Mouse (Mus musculus) intestine, embryonic 14.5 days (tissue): ENCODE measurements around the gene Macrod1. TPM values are rescaled to one million over a fixed set of nuclear protein-coding genes. Genes with fewer than 3 reads are reported as not detected.

Experiments
- ATAC-seq: fragments of 200-750 bp; cut with Nextera tagmentation; replicated peaks from 2 replicates; pipeline ENCODE4 v1.8.0; 2017; ENCODE audit warnings: low read depth, moderate number of reproducible peaks, moderate TSS enrichment, moderate library complexity; ENCODE audit not compliant: low FRiP score, low TSS enrichment
- DNase-seq: peaks from one replicate; pipeline ENCODE4 v3.0.0-alpha.2; 2018; ENCODE audit warnings: low spot score
- H3K27ac ChIP-seq: fragments of 300-500 bp; sonication (generic); 2 replicates; pipeline ENCODE4 v1.5.1; 2014; ENCODE audit warnings: low read depth, mild to moderate bottlenecking, control low read depth
- H3K27me3 ChIP-seq: fragments of 300-500 bp; sonication (generic); replicated peaks from 2 replicates; pipeline ENCODE4 v1.6.1; 2014; ENCODE audit warnings: low read length, control low read depth; ENCODE audit not compliant: control insufficient read depth, insufficient read depth
- H3K36me3 ChIP-seq: fragments of 300-500 bp; sonication (generic); 2 replicates; pipeline ENCODE4 v1.6.1; 2014; ENCODE audit warnings: low read length, control low read depth; ENCODE audit not compliant: control insufficient read depth, insufficient read depth
- H3K4me1 ChIP-seq: fragments of 300-500 bp; sonication (generic); replicated peaks from 2 replicates; pipeline ENCODE4 v1.6.1; 2014; ENCODE audit warnings: low read length, control low read depth, mixed read lengths; ENCODE audit not compliant: control insufficient read depth, insufficient read depth
- H3K4me2 ChIP-seq: fragments of 300-500 bp; sonication (generic); 2 replicates; pipeline ENCODE4 v1.6.1; 2014; ENCODE audit warnings: low read length
- H3K4me3 ChIP-seq: fragments of 300-500 bp; sonication (generic); 2 replicates; pipeline ENCODE4 v1.5.1; 2014; ENCODE audit warnings: low read depth, low read length, control low read depth, mixed read lengths
- H3K9ac ChIP-seq: fragments of 300-500 bp; sonication (generic); 2 replicates; pipeline ENCODE4 v1.6.1; 2014; ENCODE audit warnings: mild to moderate bottlenecking, low read length
- H3K9me3 ChIP-seq: fragments of 300-500 bp; sonication (generic); 2 replicates; pipeline ENCODE4 v1.6.1; 2016; ENCODE audit warnings: low read length, control low read depth; ENCODE audit not compliant: control insufficient read depth
- WGBS: fragments of 180-500 bp; shearing (Covaris S2); extraction: QIAGEN DNeasy Blood & Tissue Kit; methylation state at CpG from one replicate; pipeline ENCODE4 v1.1.7; 2014; 5-methylcytosine and 5-hydroxymethylcytosine counted together
- polyA plus RNA-seq: library from polyadenylated mRNA; unstranded; fragments of >200 nt; fragmentation: Nextera tagmentation; extraction: Ambion mirVana; gene quantifications from 2 replicates; pipeline ENCODE4 v1.2.1, GENCODE M21; 2014

The Macrod1 gene
- polyA plus RNA-seq, 1 experiment from 2014 or later, result 8.5 TPM

DNA sequence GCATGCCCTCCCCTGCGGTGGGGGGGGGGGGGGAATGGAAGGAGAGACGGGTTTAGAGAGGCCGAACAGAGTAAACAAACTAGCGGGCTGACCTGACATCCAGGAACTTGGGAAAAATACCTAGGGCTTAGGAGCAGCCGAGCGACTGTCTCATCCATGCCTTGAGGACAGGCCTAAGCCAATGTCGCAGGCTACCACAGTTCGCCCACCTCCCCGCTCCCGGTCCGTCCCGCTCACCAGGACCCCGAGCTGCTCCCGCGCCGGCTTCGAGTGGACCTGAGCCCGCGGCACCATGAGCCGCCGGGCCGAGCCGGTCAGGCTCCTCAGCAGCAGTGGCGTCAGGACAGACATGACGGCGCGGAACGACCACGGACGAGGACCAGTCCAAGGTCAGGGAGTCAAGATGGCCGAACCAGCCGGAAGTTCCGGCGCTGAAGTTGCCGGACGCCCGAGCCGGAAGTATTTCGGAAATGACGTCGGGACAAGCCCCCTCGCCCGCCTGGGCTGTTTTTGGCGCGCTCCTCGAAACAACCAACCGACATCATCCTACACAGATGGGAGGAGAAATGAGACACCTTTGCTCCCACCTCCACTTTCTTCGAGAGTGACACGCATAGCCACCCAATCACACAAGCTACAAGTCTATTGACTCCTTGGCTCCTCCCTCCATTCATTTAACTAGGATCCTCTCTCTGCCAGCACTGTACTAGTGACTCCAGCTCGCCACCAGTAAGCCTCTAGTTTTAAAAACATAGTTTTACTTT lies 160.7 kb downstream of the Macrod1 start, which contains the start of gene Cox8a:
Gene Cox8a, minus strand, starts transcription at position 455 of the 764 bp plus-strand sequence.
- Histone ChIP-seq H3K4me1 (peaks cover 21% of the 10 kb centered on the region), H3K27ac (peak within 1 kb of the TSS; percentile 83), H3K4me3 (peak within 1 kb of the TSS; percentile 89), H3K36me3 (peaks cover 33% of the 10 kb centered on the region), H3K9me3 (no peaks in the 10 kb centered on the region), H3K9ac (peak within 1 kb of the TSS; percentile 81), H3K4me2 (peak within 1 kb of the TSS; percentile 77), H3K27me3 (no peaks in the 10 kb centered on the region)
- ATAC-seq, result peak; percentile 96
- DNase-seq, result peak; percentile 95
- under 1% methylated on average over 50 of the region's 50 CpGs for WGBS

DNA sequence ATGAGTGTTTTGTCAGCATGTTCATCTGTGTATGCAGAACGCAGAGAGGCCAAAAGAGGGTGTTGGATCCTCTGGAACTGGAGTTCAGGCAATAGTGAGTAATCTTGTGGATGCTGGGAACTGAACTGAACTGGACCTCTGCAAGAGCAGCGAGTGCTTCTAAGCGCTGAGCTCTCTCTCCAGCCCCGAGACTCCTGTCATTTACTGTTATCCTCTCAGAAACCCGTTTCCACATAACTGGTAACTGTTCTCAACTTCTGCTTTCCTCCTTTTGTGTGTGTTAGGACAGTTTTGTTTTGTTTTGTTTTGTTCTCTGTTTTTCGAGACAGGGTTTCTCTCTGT lies 161.3 kb downstream of the Macrod1 start:
- DNase-seq (no peak), ATAC-seq (no peak; the same call in 1 of the 2 replicates)
- Histone ChIP-seq H3K27ac (no peak overlapping the region; the same call in 1 of the 2 replicates), H3K9me3 (no peaks in the 10 kb centered on the region), H3K36me3 (peaks cover 32% of the 10 kb centered on the region), H3K9ac (0 out of 2 replicates have a peak overlapping the region, but pooled peaks have one; percentile 34), H3K4me2 (peak overlapping the region; percentile 57), H3K4me3 (peak overlapping the region; percentile 89), H3K4me1 (peaks cover 21% of the 10 kb centered on the region), H3K27me3 (no peaks in the 10 kb centered on the region)
- 10% methylated on average over 6 of the region's 6 CpGs for WGBS

DNA sequence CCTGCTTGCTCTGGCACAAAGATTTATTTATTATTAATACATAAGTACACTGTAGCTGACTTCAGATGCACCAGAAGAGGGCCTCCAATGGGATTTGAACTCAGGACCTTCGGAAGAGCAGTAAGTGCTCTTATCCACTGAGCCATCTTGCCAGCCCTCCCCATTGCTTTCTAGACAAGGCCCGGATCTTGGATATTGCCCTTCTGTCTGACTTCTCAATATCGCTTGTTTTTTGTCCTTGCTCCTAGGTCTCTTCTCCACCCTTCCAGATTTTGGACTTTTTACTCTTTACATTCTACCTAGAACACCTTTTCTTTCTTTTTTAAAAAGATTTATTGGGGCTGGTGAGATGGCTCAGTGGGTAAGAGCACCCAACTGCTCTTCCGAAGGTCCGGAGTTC lies 162.1 kb downstream of the Macrod1 start:
- Histone ChIP-seq H3K27ac (no peak overlapping the region), H3K4me1 (peaks cover 21% of the 10 kb centered on the region), H3K9me3 (no peaks in the 10 kb centered on the region), H3K27me3 (no peaks in the 10 kb centered on the region), H3K36me3 (peaks cover 27% of the 10 kb centered on the region), H3K4me3 (no peak overlapping the region), H3K4me2 (no peak overlapping the region), H3K9ac (no peak overlapping the region)
- ATAC-seq, result no peak
- no peak for DNase-seq
- 95% methylated on average over 5 of the region's 5 CpGs for WGBS

DNA sequence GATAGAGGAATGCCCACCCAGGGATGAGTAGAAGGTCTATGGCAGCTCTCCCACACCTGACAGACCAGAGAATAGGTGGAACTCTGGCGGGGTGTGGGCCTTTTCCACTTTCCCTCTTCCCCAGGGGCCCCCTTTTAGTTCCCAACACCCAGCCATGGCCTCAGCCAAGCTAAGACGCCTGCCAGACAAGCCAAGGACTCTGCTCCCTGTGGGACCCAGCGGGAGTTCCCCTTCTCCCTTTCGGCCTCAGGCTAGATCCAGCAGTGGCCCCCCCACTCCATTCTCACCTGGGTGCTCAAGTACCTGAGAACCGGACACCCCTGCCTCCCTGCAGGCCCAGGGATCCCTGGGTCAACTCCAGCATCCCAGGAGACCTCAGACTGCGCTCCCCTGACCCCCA lies 165.6 kb downstream of the Macrod1 start:
- no peak overlapping the region for H3K9ac ChIP-seq
- DNase-seq (no peak), ATAC-seq (no peak)
- no peak overlapping the region for H3K4me3 ChIP-seq
- 87% methylated on average over 6 of the region's 6 CpGs for whole genome bisulfite sequencing
- H3K36me3 ChIP-seq, result peaks cover 20% of the 10 kb centered on the region
- no peaks in the 10 kb centered on the region for H3K27me3 ChIP-seq
- peaks cover 6% of the 10 kb centered on the region; the same call in 1 of the 2 replicates for H3K4me1 ChIP-seq
- H3K9me3 ChIP-seq, result no peaks in the 10 kb centered on the region
- H3K27ac ChIP-seq, result no peak overlapping the region
- H3K4me2 ChIP-seq, result no peak overlapping the region

DNA sequence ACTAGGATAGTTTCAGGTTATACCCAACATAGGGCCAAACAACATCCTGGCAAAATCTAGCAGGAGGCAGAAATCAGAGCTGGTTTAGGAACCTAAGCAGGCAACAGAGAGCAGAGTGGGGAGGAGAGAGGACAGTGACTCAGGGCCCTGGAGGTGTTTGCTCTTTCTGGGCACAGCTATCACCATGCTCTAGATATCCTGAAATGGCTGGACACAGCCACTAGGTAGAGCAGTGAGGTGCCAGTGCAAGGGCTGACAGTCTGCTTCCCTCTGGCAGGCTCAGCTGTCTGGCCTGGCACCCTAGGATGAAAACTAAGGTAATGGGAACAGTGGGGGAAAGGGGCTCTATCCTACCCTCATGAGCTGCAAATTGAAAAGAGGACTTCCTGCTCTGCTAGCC lies 166.9 kb downstream of the Macrod1 start:
- no peak overlapping the region for H3K27ac ChIP-seq
- H3K27me3 ChIP-seq, result no peaks in the 10 kb centered on the region
- no peak for ATAC-seq
- H3K4me3 ChIP-seq, result no peak overlapping the region
- H3K4me2 ChIP-seq, result no peak overlapping the region
- no peaks in the 10 kb centered on the region for H3K9me3 ChIP-seq
- no peak overlapping the region for H3K9ac ChIP-seq
- DNase-seq, result no peak
- H3K36me3 ChIP-seq, result peaks cover 33% of the 10 kb centered on the region
- no peaks in the 10 kb centered on the region for H3K4me1 ChIP-seq

DNA sequence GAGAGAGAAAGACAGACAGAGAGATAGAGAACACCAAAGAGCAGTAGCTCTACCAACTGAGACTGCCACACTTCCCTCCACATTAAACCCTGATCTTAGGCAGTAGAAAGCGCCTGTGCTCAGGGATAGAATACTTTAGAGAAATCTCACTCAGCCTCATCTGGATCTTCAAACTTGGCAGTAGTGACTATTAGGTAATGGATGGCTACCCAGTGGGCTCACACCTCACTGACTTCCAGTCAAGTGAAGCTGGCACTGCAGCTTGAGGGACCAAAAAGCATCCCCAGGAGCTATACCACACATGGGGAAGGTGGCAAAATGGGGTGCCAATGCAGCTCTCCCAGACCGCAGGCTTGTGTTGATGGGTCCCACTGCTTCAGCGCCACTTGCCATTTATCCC lies 167.6 kb downstream of the Macrod1 start:
- no peaks in the 10 kb centered on the region for H3K9me3 ChIP-seq
- 89% methylated on average over 3 of the region's 3 CpGs for WGBS
- no peak overlapping the region for H3K27ac ChIP-seq
- no peak overlapping the region for H3K4me2 ChIP-seq
- DNase-seq, result no peak
- peaks cover 39% of the 10 kb centered on the region for H3K36me3 ChIP-seq
- H3K4me3 ChIP-seq, result no peak overlapping the region
- no peak for ATAC-seq
- no peaks in the 10 kb centered on the region for H3K4me1 ChIP-seq
- H3K27me3 ChIP-seq, result no peaks in the 10 kb centered on the region
- no peak overlapping the region for H3K9ac ChIP-seq

GRCm38 (mm10) chr19:7225096-7225690 lies 168.6 kb downstream of the Macrod1 start:
- Histone ChIP-seq H3K4me1 (no peaks in the 10 kb centered on the region), H3K27ac (no peak overlapping the region), H3K9ac (no peak overlapping the region), H3K4me2 (no peak overlapping the region), H3K27me3 (no peaks in the 10 kb centered on the region), H3K9me3 (no peaks in the 10 kb centered on the region), H3K4me3 (no peak overlapping the region), H3K36me3 (peaks cover 48% of the 10 kb centered on the region)
- DNase-seq (no peak), ATAC-seq (no peak)
- 79% methylated on average over 9 of the region's 9 CpGs for WGBS

DNA sequence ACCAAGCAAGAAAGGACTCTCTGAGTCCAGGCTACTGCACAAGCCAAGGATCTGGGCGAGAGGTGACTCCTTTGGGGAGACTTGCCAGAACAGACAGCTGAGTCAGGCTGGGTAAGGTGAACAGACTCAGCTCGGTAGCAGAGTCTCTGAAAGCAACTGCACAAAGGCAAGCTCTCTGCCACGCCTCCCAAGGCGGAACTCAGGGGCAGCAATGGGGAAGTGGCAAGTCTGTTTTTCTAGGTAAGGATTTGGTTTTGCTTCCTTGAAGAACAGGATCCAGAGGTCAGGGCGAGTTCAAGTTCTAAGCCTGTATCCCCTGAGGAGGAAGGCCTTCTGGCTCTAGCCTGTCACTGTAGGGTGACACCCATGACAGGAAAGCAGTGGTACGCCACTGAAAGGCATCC lies 169.9 kb downstream of the Macrod1 start:
- Histone ChIP-seq H3K9me3 (no peaks in the 10 kb centered on the region), H3K9ac (no peak overlapping the region), H3K36me3 (peaks cover 60% of the 10 kb centered on the region), H3K4me3 (no peak overlapping the region), H3K27me3 (no peaks in the 10 kb centered on the region), H3K27ac (peak overlapping the region; percentile 11; the same call in 1 of the 2 replicates), H3K4me2 (no peak overlapping the region), H3K4me1 (no peaks in the 10 kb centered on the region)
- 77% methylated on average over 6 of the region's 6 CpGs for WGBS
- DNase-seq (no peak), ATAC-seq (no peak)
